Mouse (Mus musculus) midbrain, embryonic 12.5 days (tissue): ENCODE data around the gene Catsper1. TPM values are rescaled to one million over a fixed set of nuclear protein-coding genes. Genes with fewer than 3 reads are reported as not detected.
"Not testable (repeated sequence)": the region's sequence is repeated elsewhere in the genome, so short reads cannot be mapped to it uniquely, and the experiment has no call there.

Experiments used
- ATAC-seq: fragments of 200-750 bp; cut with Nextera tagmentation; 2 replicates; pipeline ENCODE4 v1.8.0; 2017; ENCODE audit warnings: low read depth, moderate TSS enrichment, moderate library complexity; ENCODE audit not compliant: low FRiP score
- H3K27ac ChIP-seq: fragments of 300-500 bp; sonication (generic); replicated peaks from 2 replicates; pipeline ENCODE4 v1.5.1; 2016; ENCODE audit warnings: mild to moderate bottlenecking
- H3K27me3 ChIP-seq: fragments of 300-500 bp; sonication (generic); 2 replicates; pipeline ENCODE4 v1.6.1; 2016; ENCODE audit warnings: mild to moderate bottlenecking
- H3K36me3 ChIP-seq: fragments of 300-500 bp; sonication (generic); 2 replicates; pipeline ENCODE4 v1.6.1; 2016
- H3K4me1 ChIP-seq: fragments of 300-500 bp; sonication (generic); 2 replicates; pipeline ENCODE4 v1.6.1; 2016
- H3K4me2 ChIP-seq: fragments of 300-500 bp; sonication (generic); replicated peaks from 2 replicates; pipeline ENCODE4 v1.6.1; 2016; ENCODE audit warnings: mild to moderate bottlenecking, moderate library complexity
- H3K4me3 ChIP-seq: fragments of 300-500 bp; sonication (generic); 2 replicates; pipeline ENCODE4 v1.5.1; 2016; ENCODE audit warnings: mild to moderate bottlenecking
- H3K9ac ChIP-seq: fragments of 300-500 bp; sonication (generic); replicated peaks from 2 replicates; pipeline ENCODE4 v1.6.1; 2016; ENCODE audit warnings: mild to moderate bottlenecking, moderate library complexity
- H3K9me3 ChIP-seq: fragments of 300-500 bp; sonication (generic); 2 replicates; pipeline ENCODE4 v1.6.1; 2016; ENCODE audit warnings: mild to moderate bottlenecking
- WGBS: fragments of 180-500 bp; shearing (Covaris S2); methylation state at CpG from one replicate; pipeline ENCODE4 v1.1.7; 2016; 5-methylcytosine and 5-hydroxymethylcytosine counted together
- polyA plus RNA-seq: library from polyadenylated mRNA; unstranded; fragments of >200 nt; fragmentation: Nextera tagmentation; extraction: Ambion mirVana; gene quantifications from 2 replicates; pipeline ENCODE4 v1.2.1, GENCODE M21; 2016

Gene Catsper1
- polyA plus RNA-seq, 1 experiment from 2014 or later: not detected

GRCm38 (mm10) chr19:5323801-5324200 lies 11.7 kb upstream of the Catsper1 start:
- Histone ChIP-seq H3K4me1 (no peaks in the 10 kb centered on the region), H3K9ac (no peak overlapping the region), H3K27me3 (no peaks in the 10 kb centered on the region), H3K4me2 (no peak overlapping the region), H3K4me3 (no peak overlapping the region), H3K27ac (no peak overlapping the region), H3K36me3 (no peaks in the 10 kb centered on the region), H3K9me3 (no peaks in the 10 kb centered on the region)
- WGBS: 64% methylated on average over 17 of the region's 17 CpGs
- ATAC-seq: no peak

- no peaks in the 10 kb centered on the region for H3K9me3 ChIP-seq
- no peaks in the 10 kb centered on the region for H3K4me1 ChIP-seq
- H3K27me3 ChIP-seq: no peaks in the 10 kb centered on the region
- H3K4me3 ChIP-seq: no peak overlapping the region
- no peak for ATAC-seq
- no peak overlapping the region for H3K4me2 ChIP-seq
- H3K27ac ChIP-seq: no peak overlapping the region
- no peak overlapping the region for H3K9ac ChIP-seq
- 72% methylated on average over 19 of the region's 19 CpGs for WGBS
- no peaks in the 10 kb centered on the region for H3K36me3 ChIP-seq
Measured at GRCm38 (mm10) chr19:5327970-5328369, 7.6 kb upstream of the Catsper1 start.

GRCm38 (mm10) chr19:5334741-5335140 lies 800 bp upstream of the Catsper1 start:
- Histone ChIP-seq H3K4me3 (no peak overlapping the region), H3K9ac (no peak overlapping the region), H3K4me1 (no peaks in the 10 kb centered on the region), H3K36me3 (no peaks in the 10 kb centered on the region), H3K9me3 (no peaks in the 10 kb centered on the region), H3K4me2 (no peak overlapping the region), H3K27ac (no peak overlapping the region), H3K27me3 (no peaks in the 10 kb centered on the region)
- ATAC-seq: no peak
- 80% methylated on average over 5 of the region's 5 CpGs for WGBS

GRCm38 (mm10) chr19:5337975-5338374 lies 2.4 kb downstream of the Catsper1 start:
- Histone ChIP-seq H3K4me3 (no peak overlapping the region), H3K4me1 (no peaks in the 10 kb centered on the region), H3K36me3 (no peaks in the 10 kb centered on the region), H3K27me3 (no peaks in the 10 kb centered on the region), H3K9me3 (no peaks in the 10 kb centered on the region), H3K27ac (no peak overlapping the region), H3K4me2 (no peak overlapping the region), H3K9ac (no peak overlapping the region)
- no peak for ATAC-seq
- 20% methylated on average over 5 of the region's 5 CpGs for WGBS

- H3K36me3 ChIP-seq: no peaks in the 10 kb centered on the region
- WGBS: 89% methylated on average over 7 of the region's 7 CpGs
- no peaks in the 10 kb centered on the region for H3K4me1 ChIP-seq
- no peak overlapping the region for H3K27ac ChIP-seq
- H3K9ac ChIP-seq: no peak overlapping the region
- no peaks in the 10 kb centered on the region for H3K9me3 ChIP-seq
- H3K4me2 ChIP-seq: no peak overlapping the region
- H3K4me3 ChIP-seq: no peak overlapping the region
- H3K27me3 ChIP-seq: no peaks in the 10 kb centered on the region
- ATAC-seq: no peak
Measured at GRCm38 (mm10) chr19:5341360-5341759, 5.8 kb downstream of the Catsper1 start.

- Histone ChIP-seq H3K9me3 (no peaks in the 10 kb centered on the region), H3K4me2 (no peak overlapping the region), H3K9ac (no peak overlapping the region), H3K36me3 (no peaks in the 10 kb centered on the region), H3K27me3 (peaks cover 13% of the 10 kb centered on the region; the same call in 1 of the 2 replicates), H3K4me1 (peaks cover 9% of the 10 kb centered on the region; the same call in 1 of the 2 replicates), H3K27ac (no peak overlapping the region), H3K4me3 (no peak overlapping the region)
- 86% methylated on average over 6 of the region's 6 CpGs for WGBS
- no peak for ATAC-seq
Measured at GRCm38 (mm10) chr19:5345297-5346131, 10.0 kb downstream of the Catsper1 start.

- WGBS: 78% methylated on average over 6 of the region's 6 CpGs
- ATAC-seq: no peak
Measured at GRCm38 (mm10) chr19:5348064-5348463, 12.5 kb downstream of the Catsper1 start.

GRCm38 (mm10) chr19:5348526-5349501 lies 13.3 kb downstream of the Catsper1 start:
- Histone ChIP-seq H3K27me3 (peaks cover 15% of the 10 kb centered on the region; the same call in 1 of the 2 replicates), H3K36me3 (no peaks in the 10 kb centered on the region), H3K27ac (no peak overlapping the region), H3K4me1 (peaks cover 9% of the 10 kb centered on the region; the same call in 1 of the 2 replicates), H3K4me3 (peak overlapping the region; percentile 41), H3K4me2 (peak overlapping the region; percentile 67), H3K9me3 (no peaks in the 10 kb centered on the region), H3K9ac (peak overlapping the region; percentile 71)
- WGBS: 6% methylated on average over 34 of the region's 34 CpGs
- no peak for ATAC-seq

More at GRCm38 (mm10) chr19:5348064-5348463, 12.5 kb downstream of the Catsper1 start:
- Histone ChIP-seq H3K4me3 (no peak overlapping the region), H3K36me3 (no peaks in the 10 kb centered on the region), H3K9me3 (no peaks in the 10 kb centered on the region), H3K4me2 (no peak overlapping the region), H3K4me1 (peaks cover 9% of the 10 kb centered on the region; the same call in 1 of the 2 replicates), H3K27ac (no peak overlapping the region), H3K9ac (no peak overlapping the region), H3K27me3 (peaks cover 15% of the 10 kb centered on the region; the same call in 1 of the 2 replicates)

GRCm38 (mm10) chr19:5349502-5349873 lies 13.9 kb downstream of the Catsper1 start, which contains the start of gene Cst6:
Gene Cst6, minus strand, starts transcription at chr19:5349574.
- not testable (repeated sequence) for H3K9me3 ChIP-seq, H3K27ac ChIP-seq, ATAC-seq, H3K4me1 ChIP-seq, H3K36me3 ChIP-seq
- peaks cover 15% of the 10 kb centered on the region; the same call in 1 of the 2 replicates for H3K27me3 ChIP-seq
- H3K4me3 ChIP-seq: peak within 1 kb of the TSS; percentile 41
- H3K4me2 ChIP-seq: peak within 1 kb of the TSS; percentile 67
- WGBS: 65% methylated on average over 6 of the region's 6 CpGs
- peak within 1 kb of the TSS; percentile 71 for H3K9ac ChIP-seq

- 92% methylated on average over 2 of the region's 2 CpGs for WGBS
- H3K9me3 ChIP-seq: no peaks in the 10 kb centered on the region
Measured at GRCm38 (mm10) chr19:5353609-5354008, 18.1 kb downstream of the Catsper1 start.

GRCm38 (mm10) chr19:5356080-5356479 lies 20.5 kb downstream of the Catsper1 start:
- no peak for ATAC-seq
- Histone ChIP-seq H3K36me3 (no peaks in the 10 kb centered on the region), H3K4me2 (no peak overlapping the region), H3K27ac (no peak overlapping the region), H3K27me3 (no peaks in the 10 kb centered on the region), H3K4me1 (no peaks in the 10 kb centered on the region), H3K4me3 (no peak overlapping the region), H3K9ac (no peak overlapping the region), H3K9me3 (no peaks in the 10 kb centered on the region)
- WGBS: no CpG with 5 or more reads among the region's 1 CpGs

More at GRCm38 (mm10) chr19:5353609-5354008, 18.1 kb downstream of the Catsper1 start:
- no peak overlapping the region for H3K9ac ChIP-seq
- no peak overlapping the region for H3K27ac ChIP-seq
- no peak overlapping the region for H3K4me3 ChIP-seq
- H3K36me3 ChIP-seq: no peaks in the 10 kb centered on the region
- peaks cover 15% of the 10 kb centered on the region; the same call in 1 of the 2 replicates for H3K27me3 ChIP-seq
- H3K4me1 ChIP-seq: peaks cover 8% of the 10 kb centered on the region; the same call in 1 of the 2 replicates
- no peak for ATAC-seq
- H3K4me2 ChIP-seq: no peak overlapping the region
